Mouse (Mus musculus) A20 (cell line): ENCODE results near the gene Hist1h1e.
A peak's percentile ranks its signal among the peaks of the same experiment; 100 is the strongest.

Experiments used
- DNase-seq: peaks from one replicate; pipeline ENCODE4 v3.0.0-alpha.2; 2011; ENCODE audit warnings: low read depth, low spot score

The Hist1h1e gene

DNA sequence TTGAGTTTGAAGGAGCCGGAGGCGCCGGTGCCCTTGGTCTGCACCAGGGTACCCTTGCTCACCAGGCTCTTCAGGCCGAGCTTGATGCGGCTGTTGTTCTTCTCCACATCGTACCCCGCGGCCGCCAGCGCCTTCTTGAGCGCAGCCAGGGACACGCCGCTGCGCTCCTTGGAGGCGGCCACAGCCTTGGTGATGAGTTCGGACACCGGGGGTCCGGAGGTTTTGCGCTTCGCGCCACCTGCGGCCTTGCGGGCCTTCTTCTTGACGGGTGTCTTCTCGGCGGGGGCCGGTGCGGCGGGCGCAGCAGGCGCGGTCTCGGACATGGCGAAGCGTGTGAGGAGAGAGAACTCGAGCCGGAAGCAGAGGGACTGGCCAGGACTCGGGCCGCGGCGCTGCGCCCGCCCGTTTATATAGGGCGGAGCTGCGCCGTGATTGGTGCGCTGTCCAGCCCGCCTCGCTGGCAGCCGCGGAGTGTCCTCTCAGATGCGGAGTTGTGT is at the start of gene Hist1h1e:
TSS of gene Hist1h1e (minus strand) at position 384 of the 497 bp plus-strand sequence.
- peak; percentile 95 for DNase-seq

DNA sequence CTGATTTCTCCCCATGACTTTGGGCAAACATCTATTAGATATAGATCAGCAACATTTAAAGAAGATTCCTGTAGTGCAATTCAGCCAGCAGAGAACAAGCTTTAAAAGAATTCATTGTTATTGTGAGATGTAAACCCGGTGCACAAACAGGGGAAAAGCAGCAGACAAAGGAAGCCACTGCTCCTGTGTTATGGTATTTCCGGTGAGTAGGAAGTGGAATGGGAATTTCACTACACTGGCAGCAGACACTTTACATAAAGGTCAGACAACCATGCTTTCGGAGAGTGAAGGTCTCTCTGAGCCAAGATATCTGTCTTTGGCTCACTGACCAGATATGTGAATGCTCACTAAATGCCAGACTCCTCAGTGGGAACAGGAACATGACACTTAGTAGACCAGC is 40.2 kb upstream of the Hist1h1e start:
- no peak for DNase-seq

DNA sequence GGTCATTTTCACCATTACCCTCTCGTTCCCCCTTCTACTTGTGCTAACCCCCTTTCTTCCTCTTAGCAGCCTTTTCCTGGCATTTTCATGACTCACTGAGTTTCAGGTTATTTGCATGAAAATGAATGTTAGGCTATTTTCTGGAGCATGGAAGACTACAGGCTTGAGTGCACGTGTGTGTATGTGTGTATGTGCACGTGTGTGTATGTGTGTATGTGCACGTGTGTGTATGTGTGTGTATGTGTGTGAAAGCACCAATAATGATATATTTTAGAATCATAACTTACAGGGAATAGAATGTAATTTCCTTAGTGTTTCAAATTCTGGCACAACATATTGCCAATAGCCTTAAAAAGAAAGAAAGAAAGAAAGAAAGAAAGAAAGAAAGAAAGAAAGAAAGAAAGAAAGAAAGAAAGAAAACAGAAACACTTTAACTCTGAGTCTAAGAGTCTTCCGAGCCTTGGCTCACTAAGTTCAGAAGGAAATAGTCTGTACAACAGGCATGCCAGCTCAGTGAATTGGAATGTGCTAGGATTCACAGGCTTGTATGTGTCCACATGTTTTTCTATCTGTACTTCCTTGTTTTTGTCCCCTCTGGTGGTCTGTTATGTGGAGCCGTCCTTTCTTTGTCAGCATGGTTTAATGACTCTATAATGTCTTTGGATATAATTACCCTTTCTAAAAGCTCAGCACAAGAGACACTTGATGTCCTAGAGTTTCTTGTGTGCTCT is 37.4 kb upstream of the Hist1h1e start:
- DNase-seq, result no peak

DNA sequence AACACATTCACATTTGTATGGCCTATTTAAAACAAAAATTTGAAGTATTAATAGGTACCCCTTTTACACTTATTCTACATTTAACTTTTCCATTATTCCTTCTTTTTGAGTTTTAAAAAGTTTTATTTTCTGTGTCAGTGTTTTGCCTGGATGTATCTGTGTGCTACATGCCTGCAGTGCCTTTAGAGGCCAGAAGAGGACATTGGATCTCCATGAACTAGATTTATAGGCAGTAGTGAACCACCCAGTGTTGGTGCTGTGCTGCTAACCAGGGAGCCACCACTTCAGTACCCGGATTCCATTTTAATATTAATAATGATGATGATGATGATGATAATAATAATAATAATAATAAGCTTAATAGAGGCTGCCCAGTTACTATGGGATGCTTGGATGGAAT is 8.3 kb upstream of the Hist1h1e start:
- peak; percentile 46 for DNase-seq

DNA sequence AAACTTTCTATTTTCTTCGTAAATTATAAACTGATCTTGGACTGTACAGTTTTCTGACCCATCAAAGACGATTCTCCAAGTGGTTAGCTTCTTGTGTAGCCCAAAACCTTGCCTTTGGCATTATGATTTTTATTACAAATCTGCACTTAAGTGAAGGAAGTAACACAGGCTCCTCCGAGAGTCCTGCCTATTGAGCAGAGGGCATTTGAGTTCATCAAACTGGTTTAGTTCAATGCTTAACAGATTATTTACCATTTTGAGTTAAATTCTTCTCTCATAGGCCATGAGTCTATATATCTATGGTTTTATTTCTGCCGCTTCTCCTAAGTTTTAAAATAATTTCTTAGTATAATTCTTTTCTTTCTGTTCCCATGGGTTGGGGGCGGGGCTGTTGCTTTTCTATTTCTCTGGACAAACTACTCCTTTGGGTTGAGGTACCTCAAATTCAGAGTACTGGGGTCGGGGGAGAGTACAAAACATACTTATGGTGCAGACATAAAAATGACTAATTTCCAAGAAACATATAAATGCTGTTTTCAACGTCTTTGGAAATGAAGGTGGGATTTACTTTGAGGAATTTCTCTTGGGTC is 598 bp upstream of the Hist1h1e start:
- DNase-seq, result no peak

DNA sequence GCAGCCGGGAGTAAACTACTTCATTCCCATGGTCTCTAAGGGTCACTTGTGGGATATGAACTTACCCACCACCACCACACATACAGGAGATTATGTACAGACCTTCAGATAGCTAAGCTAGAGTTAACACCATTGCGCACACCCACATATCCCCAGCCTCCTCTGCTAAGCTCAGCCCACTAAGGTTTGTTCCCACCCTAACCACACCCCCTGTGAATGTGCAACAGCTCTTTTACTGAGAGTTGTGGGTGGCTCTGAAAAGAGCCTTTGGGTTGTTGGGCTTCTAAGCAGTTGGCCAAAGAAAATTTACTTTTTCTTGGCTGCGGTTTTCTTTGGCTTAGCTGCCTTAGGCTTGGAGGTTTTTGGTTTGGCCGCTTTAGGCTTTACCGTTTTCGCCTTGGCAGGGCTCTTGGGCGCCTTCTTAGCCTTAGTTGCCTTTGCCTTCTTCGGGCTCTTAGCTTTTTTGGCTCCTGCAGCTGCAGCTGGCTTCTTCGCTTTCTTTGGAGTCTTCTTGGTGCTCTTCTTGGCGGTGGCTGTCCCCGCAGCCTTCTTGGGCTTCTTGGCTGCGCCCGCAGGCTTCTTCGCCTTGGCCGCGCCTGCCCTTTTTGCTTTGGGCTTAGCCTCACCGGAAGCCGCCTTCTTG is 705 bp downstream of the Hist1h1e start:
- DNase-seq, result peak; percentile 88

DNA sequence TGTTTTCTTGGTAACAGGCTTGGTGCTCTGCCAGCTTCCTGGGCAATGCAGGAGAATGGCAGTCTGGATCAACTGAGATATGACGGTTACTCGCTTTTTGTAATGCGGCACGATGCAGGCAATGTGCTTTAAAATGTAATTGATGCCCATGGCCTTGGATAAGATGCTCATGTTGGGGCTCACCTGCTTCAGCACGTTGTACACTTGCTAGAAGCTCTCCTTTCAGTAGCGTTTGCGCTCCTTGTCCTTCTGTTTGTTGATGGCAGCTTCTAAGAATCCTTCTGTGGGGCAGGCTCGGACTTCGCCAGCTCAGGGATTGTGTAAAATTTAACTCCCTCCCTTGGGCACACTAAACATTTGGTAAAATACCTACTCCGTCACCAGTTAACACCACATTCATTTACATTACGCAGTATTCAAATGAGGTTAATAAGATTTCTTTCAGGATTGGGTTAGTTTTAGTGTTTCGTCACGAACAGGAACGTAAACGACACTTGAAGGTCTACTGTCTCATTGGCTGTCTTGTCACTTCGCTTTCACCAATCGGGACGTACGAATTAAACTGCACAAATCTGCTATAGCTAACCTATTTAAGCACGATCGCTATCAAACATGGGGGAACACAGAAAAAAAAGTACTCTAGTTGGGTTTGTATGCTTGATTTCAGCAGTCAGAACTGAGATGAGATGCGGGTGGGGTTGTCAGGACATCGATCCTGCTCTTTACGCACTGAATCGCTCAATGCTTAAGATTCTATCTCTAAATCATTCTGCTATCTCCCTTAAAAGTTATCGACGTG is 1.4 kb downstream of the Hist1h1e start, which contains the start of gene Hist1h2be:
TSS of gene Hist1h2be (minus strand) at position 392 of the 799 bp plus-strand sequence.
- DNase-seq, result peak; percentile 91

DNA sequence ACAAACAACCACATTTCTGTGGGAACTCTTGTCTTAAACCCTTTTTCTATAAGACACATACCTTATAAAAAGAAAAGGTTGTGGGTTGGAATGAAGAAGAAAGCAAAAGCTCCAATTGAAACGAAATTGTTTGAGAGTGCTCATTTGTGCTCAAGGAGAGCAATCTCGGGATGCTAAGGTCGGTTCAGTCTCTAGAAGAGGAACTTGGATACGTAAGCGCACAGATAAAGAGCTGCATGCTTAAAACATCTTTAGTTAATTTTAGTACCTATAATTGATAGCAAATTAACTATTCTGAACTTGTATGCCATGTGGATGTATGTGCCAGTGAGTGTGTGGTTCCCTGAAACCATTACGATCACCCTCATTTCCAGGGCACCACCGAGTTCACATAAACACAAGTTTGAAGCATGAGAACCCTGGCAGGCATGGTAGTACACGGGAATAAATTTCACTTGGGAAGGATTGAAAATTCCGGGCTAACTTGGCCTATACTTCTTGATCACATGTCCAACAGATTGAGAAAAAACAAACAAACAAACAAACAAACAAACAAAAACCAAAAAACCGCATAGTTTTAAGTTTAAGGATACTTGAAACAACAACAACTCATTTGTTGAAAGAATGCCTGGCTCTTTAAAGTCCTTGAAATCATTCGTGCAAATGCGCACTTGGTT is 2.2 kb downstream of the Hist1h1e start:
- DNase-seq, result peak; percentile 16

DNA sequence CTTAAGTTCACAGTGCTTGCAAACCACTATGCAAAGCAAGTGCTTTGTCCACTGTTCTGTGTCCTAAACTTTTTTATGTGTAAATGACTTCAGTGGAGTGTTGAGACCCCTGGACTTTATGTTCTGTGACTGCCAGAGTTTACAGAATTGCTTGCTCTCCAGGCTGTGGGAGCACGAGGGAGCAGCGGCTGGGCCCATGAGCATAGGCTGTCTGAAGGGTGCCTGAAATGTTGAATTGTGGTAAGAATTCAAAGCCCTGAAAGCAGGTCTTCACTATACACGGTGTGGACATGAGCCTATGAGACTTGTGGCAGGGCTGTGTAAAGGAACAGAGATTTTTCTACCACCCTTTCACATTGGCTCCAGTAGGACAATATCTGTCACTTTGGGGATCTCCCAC is 10.7 kb downstream of the Hist1h1e start:
- DNase-seq, result no peak

DNA sequence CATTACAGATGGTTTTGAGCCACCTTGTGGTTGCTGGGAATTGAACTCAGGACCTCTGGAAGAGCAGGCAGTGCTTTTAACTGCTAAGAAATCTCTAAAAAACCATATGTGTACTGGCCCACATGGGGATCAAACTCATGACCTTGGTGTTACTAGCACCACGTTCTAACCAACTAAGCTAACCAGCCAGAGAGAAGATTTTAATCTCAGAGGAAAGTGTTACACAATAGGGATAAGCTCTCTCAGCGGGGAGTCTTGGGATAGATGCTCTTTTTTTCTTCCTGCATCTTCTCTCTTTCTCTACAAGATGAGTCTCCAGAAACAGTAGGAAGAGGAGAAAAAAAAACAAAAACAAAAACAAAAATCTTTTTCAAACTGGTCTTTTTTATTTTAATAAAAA is 12.0 kb downstream of the Hist1h1e start:
- DNase-seq, result no peak

DNA sequence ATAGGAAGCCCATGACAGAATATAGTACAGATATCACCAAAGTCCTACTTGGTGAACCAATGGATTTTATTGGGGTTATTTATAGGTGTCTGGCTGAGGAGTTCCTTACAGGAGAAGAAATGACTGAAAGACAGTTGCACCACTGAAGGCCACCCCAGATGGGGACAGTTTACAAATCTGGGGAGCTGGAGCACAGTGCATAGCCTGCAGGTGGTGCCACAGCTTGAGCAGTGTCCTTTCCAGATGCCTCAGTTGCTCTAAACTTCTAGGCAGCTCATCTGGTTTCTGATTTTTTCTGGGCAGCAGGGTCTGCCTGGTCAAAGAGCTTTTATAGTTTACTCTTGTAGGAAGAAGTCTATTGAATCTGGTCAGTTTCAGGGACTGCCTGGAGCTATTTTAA is 12.5 kb downstream of the Hist1h1e start:
- DNase-seq, result no peak

DNA sequence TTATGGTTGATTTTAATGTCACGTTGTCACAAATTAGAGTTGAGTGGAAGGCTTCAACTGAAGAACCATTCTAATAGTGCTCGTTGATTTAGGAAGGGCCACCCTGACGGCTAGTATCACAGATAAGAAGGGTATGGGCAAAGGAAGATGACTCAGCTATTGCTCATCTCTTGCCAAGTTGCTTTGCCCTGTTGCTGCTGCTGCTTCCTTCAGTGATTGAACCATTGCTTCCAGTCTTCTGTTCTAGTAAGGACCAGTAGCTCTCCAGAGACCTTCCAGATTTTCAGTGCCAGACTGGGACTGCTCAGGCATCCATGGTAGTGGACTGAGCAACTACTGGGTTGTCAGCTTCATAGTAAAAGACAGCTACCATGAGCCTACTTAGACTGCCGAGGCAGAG is 13.1 kb downstream of the Hist1h1e start:
- no peak for DNase-seq

DNA sequence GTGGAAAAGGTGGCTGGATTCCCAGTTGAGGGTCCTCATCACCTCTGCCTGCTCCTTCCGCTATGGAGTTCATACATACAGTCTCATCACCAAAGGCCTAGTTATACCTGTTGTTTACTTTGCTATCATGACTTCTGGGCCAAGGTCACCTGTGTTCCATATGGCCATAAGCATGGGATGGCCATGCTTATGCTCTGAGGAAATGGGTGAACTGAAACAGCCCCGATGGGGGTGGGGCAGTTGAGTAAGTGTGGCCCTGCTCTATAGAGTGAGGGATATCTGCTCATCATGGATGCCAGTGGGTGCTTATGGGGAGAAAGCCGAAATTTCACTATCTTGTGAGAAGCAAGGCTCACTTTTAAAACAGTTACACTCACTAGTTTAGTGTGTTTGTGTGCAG is 17.3 kb downstream of the Hist1h1e start:
- DNase-seq, result no peak

DNA sequence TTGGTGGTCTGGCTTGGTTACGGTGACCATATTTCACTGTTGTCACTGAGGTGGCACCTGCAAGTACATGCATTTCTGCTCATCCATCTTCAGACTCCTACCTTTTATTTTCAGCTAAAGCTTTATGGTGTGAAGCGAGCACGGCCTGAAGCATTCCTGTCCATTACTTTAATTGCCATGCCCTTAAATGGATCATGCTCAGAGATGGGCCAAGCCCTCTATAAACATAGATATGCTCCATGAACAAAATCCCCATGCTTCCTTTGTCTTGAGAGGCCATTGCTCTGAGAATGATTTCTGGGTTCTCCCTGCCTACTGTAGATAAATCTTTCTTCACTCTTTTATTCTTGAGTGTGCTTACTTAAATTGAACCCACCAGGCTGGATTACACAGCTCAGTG is 17.9 kb downstream of the Hist1h1e start:
- no peak for DNase-seq

DNA sequence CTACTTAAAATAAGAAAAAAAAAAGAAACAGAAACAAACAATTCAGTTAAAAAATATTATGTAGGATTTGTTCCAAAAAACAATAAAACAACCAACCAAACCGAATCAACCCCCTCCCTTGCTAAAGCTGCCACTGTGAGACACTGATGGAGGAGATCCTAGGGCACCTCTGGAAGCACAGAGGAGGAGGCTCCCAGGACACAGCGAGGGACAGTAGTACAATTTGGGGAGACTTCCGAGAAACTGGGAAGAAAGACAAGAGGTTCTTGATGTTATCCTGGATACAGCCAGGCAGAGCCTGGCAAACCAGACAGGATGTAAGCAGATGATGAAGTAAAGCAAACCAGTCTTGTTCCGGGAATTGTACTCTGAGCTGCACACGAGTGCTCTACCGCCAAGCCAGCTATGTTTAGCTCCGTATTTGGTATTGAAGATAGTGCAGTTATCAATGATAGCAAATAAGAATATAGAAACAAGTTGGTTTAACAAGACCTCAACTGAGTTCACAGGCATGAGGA is 19.1 kb downstream of the Hist1h1e start:
- no peak for DNase-seq

DNA sequence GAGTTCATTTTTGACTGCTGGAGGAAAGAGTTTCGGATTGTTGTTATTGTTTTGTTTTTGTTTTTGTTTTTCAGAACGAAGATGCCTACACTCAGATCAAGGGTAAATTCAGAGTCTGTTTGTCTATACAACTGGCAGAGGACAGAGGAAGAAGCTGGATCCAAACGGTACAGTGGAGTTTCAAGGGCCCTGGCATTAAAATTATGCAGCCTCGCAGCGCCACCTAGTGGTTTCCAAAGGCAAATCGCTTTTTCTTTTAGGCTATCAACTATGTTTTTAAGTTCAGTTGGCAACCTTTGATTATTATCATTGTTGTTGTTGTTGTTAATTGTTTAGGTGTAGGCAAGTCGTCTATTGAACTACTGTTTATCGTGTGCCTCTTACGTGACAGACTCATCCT is 24.4 kb downstream of the Hist1h1e start:
- DNase-seq, result peak; percentile 82

DNA sequence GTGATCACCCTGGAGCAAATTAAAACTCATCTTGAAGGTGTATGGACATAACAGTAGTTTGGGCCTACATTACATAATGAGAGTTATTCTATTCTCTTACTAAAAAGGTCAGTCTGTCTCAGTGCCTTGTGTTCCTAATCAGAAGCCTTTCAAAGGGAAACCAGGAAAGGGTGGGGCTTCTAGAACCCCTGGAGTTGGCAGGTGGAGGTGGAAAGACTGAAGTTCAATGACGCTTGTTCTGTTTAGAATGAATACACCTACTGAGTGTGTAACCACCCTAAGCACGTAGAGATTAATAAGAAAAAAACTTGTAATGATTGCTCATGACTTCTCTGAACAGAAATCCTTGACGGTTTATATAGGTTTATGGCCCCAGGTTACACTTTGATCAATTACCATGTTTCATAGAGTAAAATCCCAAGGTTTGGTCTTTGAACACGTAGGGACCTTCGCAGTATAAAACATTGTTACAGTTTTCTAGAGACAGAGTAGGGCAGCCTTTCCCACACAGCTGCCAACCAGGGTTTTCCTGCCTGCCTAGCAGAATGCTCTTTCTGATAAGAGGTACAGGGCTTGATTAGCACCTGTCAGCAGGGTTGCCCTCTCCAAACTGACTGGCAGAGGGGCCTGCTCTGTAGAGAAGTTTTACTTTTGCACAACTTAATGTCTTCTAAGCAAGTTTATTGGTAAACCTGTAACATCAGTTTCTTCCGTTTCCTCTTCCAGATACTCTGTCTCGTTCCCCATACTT is 26.6 kb downstream of the Hist1h1e start:
- no peak for DNase-seq

DNA sequence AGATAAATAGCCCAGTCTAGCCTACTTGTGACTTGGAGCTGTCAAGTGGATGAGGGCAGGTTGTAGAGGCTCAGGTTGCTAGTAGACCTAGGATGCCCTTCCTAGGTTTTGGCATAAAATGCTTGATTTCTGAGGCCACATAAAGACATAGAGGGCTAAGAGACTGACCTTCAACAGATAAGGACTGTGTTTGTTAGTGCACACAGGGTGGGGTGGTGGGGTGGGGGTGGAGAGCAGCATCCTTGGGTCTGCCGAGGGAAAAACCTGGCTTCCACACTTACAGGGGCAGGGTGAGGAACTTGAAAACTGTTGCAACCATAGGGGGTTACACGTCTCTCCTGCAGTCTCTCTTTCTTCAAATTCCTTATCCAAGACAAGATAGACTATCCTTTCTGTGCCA is 27.2 kb downstream of the Hist1h1e start:
- no peak for DNase-seq

DNA sequence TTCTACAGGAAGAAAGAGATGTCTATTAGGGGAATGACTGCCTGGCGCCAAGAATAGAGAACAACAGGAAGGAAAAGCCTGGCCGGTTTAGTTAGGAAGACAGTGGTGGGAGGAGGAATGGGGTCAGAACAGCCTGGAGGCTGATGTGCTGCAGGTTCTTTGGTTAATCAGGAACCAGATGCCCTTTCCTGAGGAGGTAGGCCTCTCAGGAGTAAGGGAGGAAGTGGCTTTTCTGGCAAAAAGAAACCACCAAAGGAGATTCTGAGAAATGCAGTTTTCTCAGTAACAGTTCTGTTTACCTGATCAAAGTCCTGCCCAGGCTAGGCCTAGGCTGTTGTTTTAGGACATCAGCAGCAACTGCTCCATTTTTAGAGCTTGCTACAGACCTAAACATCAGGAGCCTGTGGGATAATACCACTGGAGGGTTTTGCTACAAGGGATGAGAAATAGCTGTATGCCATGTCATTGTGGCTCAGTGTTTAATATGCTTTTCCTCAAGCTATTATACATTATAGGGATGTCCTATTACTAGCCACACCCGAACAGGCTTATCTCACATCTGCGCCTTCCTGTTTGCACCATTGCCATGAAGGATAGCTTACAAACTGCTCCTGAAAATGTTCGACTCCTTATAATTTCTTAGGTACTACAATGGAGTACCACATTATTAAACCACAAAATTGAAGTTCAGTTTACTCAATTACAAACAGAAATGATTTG is 29.1 kb downstream of the Hist1h1e start:
- no peak for DNase-seq

DNA sequence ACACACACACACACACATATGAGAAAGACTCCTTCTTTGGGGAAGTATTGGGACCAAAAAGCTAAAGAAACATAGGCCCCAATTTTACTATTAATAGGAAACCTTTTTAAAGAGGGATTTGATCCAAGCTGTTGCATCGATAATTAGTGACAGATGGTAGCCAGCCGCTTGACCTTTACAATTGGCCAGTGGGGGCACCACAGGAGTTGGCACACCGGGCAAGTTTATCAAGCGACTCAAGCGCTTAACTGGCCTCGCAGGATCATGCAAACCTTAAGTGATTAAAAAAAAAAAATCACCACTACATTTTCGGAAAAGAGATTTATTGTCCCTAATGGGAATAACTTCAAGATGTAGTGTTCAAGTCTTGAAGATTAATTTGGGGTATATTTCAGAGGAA is 29.7 kb downstream of the Hist1h1e start:
- DNase-seq, result no peak
